Mouse (Mus musculus): ENCODE results near the gene 2300002M23Rik. TPM values are rescaled to one million over a fixed set of nuclear protein-coding genes. Genes with fewer than 3 reads are reported as not detected.

2300002M23Rik gene
- total and polyA plus RNA-seq, 2 experiments from 2014 or later = not detected

GRCm38 (mm10) chr17:35549437-35550142 is 17.7 kb upstream of the 2300002M23Rik start:
- no peak overlapping the region for H3K4me3 ChIP-seq (ENCODE audit: low read depth, low read length)
- peak overlapping the region; percentile 28; the same call in 1 of the 2 replicates for H3K9ac ChIP-seq (replicated peaks; ENCODE audit: low read depth, low read length)
- peak; percentile 97 for DNase-seq (ENCODE audit: low spot score)
- peak overlapping the region; percentile 49 for H3K4me2 ChIP-seq (ENCODE audit: low read depth, low read length)
- peaks cover 31% of the 10 kb centered on the region for H3K4me1 ChIP-seq (ENCODE audit: control insufficient read depth, insufficient read depth)
- TF ChIP-seq CTCF (IDR thresholded peaks at IDR 0.05; ENCODE audit: low read depth) (no peak), EP300 (IDR thresholded peaks at IDR 0.05; ENCODE audit: low read depth) (peak; percentile 55; the same call in 1 of the 2 replicates)
- WGBS = 11% methylated on average over 15 of the region's 15 CpGs
- no peaks in the 10 kb centered on the region for H3K9me3 ChIP-seq (replicated peaks; ENCODE audit: control insufficient read depth, low read length)
- peak; percentile 96 for ATAC-seq (ENCODE audit: insufficient read depth, low read depth)
- H3K27ac ChIP-seq (ENCODE audit: low read depth) = peak overlapping the region; percentile 96
- H3K36me3 ChIP-seq (replicated peaks; ENCODE audit: control insufficient read depth, insufficient read depth, low read length) = no peaks in the 10 kb centered on the region
- no peaks in the 10 kb centered on the region for H3K27me3 ChIP-seq (ENCODE audit: control insufficient read depth, insufficient read depth, low read length)

GRCm38 (mm10) chr17:35550143-35550494 is 17.1 kb upstream of the 2300002M23Rik start:
- H3K36me3 ChIP-seq (replicated peaks; ENCODE audit: control insufficient read depth, insufficient read depth, low read length) = no peaks in the 10 kb centered on the region
- H3K4me3 ChIP-seq (ENCODE audit: low read depth, low read length) = no peak overlapping the region
- DNase-seq (ENCODE audit: low spot score) (no peak), ATAC-seq (ENCODE audit: insufficient read depth, low read depth) (no peak)
- no peaks in the 10 kb centered on the region for H3K27me3 ChIP-seq (ENCODE audit: control insufficient read depth, insufficient read depth, low read length)
- peaks cover 31% of the 10 kb centered on the region for H3K4me1 ChIP-seq (ENCODE audit: control insufficient read depth, insufficient read depth)
- no peak overlapping the region for H3K9ac ChIP-seq (replicated peaks; ENCODE audit: low read depth, low read length)
- TF ChIP-seq CTCF (IDR thresholded peaks at IDR 0.05; ENCODE audit: low read depth) (peak; percentile 17), EP300 (IDR thresholded peaks at IDR 0.05; ENCODE audit: low read depth) (no peak)
- WGBS = 91% methylated on average over 4 of the region's 4 CpGs
- H3K9me3 ChIP-seq (replicated peaks; ENCODE audit: control insufficient read depth, low read length) = no peaks in the 10 kb centered on the region
- peak overlapping the region; percentile 96 for H3K27ac ChIP-seq (ENCODE audit: low read depth)
- H3K4me2 ChIP-seq (ENCODE audit: low read depth, low read length) = peak overlapping the region; percentile 49

- no peak overlapping the region for H3K4me2 ChIP-seq (ENCODE audit: low read depth, low read length)
- no peaks in the 10 kb centered on the region for H3K36me3 ChIP-seq (replicated peaks; ENCODE audit: control insufficient read depth, insufficient read depth, low read length)
- ATAC-seq (ENCODE audit: insufficient read depth, low read depth) = no peak
- TF ChIP-seq CTCF (IDR thresholded peaks at IDR 0.05; ENCODE audit: low read depth) (no peak), EP300 (IDR thresholded peaks at IDR 0.05; ENCODE audit: low read depth) (no peak)
- no peak for DNase-seq (ENCODE audit: low spot score)
- 42% methylated on average over 8 of the region's 8 CpGs for WGBS
- no peaks in the 10 kb centered on the region for H3K9me3 ChIP-seq (replicated peaks; ENCODE audit: control insufficient read depth, low read length)
- H3K4me1 ChIP-seq (ENCODE audit: control insufficient read depth, insufficient read depth) = peaks cover 31% of the 10 kb centered on the region
- no peak overlapping the region for H3K4me3 ChIP-seq (ENCODE audit: low read depth, low read length)
- H3K27ac ChIP-seq (ENCODE audit: low read depth) = peak overlapping the region; percentile 96
- H3K27me3 ChIP-seq (ENCODE audit: control insufficient read depth, insufficient read depth, low read length) = no peaks in the 10 kb centered on the region
- H3K9ac ChIP-seq (replicated peaks; ENCODE audit: low read depth, low read length) = no peak overlapping the region
Observed at GRCm38 (mm10) chr17:35550871-35551270, 16.4 kb upstream of the 2300002M23Rik start.

- peak within 1 kb of the TSS; percentile 96; the same call in 1 of the 2 replicates for H3K27ac ChIP-seq (ENCODE audit: low read depth)
- no peaks in the 10 kb centered on the region for H3K9me3 ChIP-seq (replicated peaks; ENCODE audit: control insufficient read depth, low read length)
- DNase-seq (ENCODE audit: low spot score) = no peak
- H3K27me3 ChIP-seq (ENCODE audit: control insufficient read depth, insufficient read depth, low read length) = no peaks in the 10 kb centered on the region
- TF ChIP-seq EP300 (IDR thresholded peaks at IDR 0.05; ENCODE audit: low read depth) = no peak
- TF ChIP-seq CTCF (IDR thresholded peaks at IDR 0.05; ENCODE audit: low read depth) = no peak
- 76% methylated on average over 10 of the region's 10 CpGs for WGBS
- H3K9ac ChIP-seq (replicated peaks; ENCODE audit: low read depth, low read length) = no peak within 1 kb of the TSS
- H3K36me3 ChIP-seq (replicated peaks; ENCODE audit: control insufficient read depth, insufficient read depth, low read length) = no peaks in the 10 kb centered on the region
- no peak within 1 kb of the TSS for H3K4me2 ChIP-seq (ENCODE audit: low read depth, low read length)
- ATAC-seq (ENCODE audit: insufficient read depth, low read depth) = no peak
- peaks cover 31% of the 10 kb centered on the region for H3K4me1 ChIP-seq (ENCODE audit: control insufficient read depth, insufficient read depth)
- H3K4me3 ChIP-seq (ENCODE audit: low read depth, low read length) = no peak within 1 kb of the TSS
Observed at GRCm38 (mm10) chr17:35551881-35552414, 15.3 kb upstream of the 2300002M23Rik start, which contains the start of gene Cdsn. TSS of gene Cdsn (plus strand) at chr17:35552128.

- TF ChIP-seq CTCF (IDR thresholded peaks at IDR 0.05; ENCODE audit: low read depth) = no peak
- no peak for TF ChIP-seq EP300 (IDR thresholded peaks at IDR 0.05; ENCODE audit: low read depth)
- no peaks in the 10 kb centered on the region for H3K27me3 ChIP-seq (ENCODE audit: control insufficient read depth, insufficient read depth, low read length)
- no peak for ATAC-seq (ENCODE audit: insufficient read depth, low read depth)
- H3K9ac ChIP-seq (replicated peaks; ENCODE audit: low read depth, low read length) = no peak overlapping the region
- WGBS = 82% methylated on average over 5 of the region's 5 CpGs
- H3K27ac ChIP-seq (ENCODE audit: low read depth) = no peak overlapping the region
- H3K4me2 ChIP-seq (ENCODE audit: low read depth, low read length) = no peak overlapping the region
- no peak for DNase-seq (ENCODE audit: low spot score)
- no peaks in the 10 kb centered on the region for H3K9me3 ChIP-seq (replicated peaks; ENCODE audit: control insufficient read depth, low read length)
- H3K4me3 ChIP-seq (ENCODE audit: low read depth, low read length) = no peak overlapping the region
- no peaks in the 10 kb centered on the region for H3K36me3 ChIP-seq (replicated peaks; ENCODE audit: control insufficient read depth, insufficient read depth, low read length)
- peaks cover 22% of the 10 kb centered on the region for H3K4me1 ChIP-seq (ENCODE audit: control insufficient read depth, insufficient read depth)
Observed at GRCm38 (mm10) chr17:35554321-35554720, 12.9 kb upstream of the 2300002M23Rik start.

Measured in heart, postnatal 0 days (tissue).